Mouse (Mus musculus) bone marrow macrophage, adult 2 months (primary cell): ENCODE results near the gene Slc5a9. TPM values are rescaled to one million over a fixed set of nuclear protein-coding genes. Genes with fewer than 3 reads are reported as not detected.

Source experiments
- H3K27ac ChIP-seq: 2 replicates; pipeline ENCODE4 v1.5.1; 2012; ENCODE audit warnings: low read depth, low read length; ENCODE audit not compliant: insufficient read depth
- H3K4me1 ChIP-seq: 2 replicates; pipeline ENCODE4 v1.6.1; 2012; ENCODE audit warnings: low read length; ENCODE audit not compliant: control insufficient read depth, insufficient read depth
- H3K4me3 ChIP-seq: 2 replicates; pipeline ENCODE4 v1.5.1; 2012; ENCODE audit warnings: mild to moderate bottlenecking, low read length, moderate library complexity; ENCODE audit not compliant: insufficient read depth
- CTCF ChIP-seq: IDR thresholded peaks from 2 replicates; pipeline ENCODE4 v1.5.1; 2012; ENCODE audit warnings: low read depth, mild to moderate bottlenecking, low read length, moderate library complexity
- POLR2A ChIP-seq: IDR thresholded peaks from 2 replicates; pipeline ENCODE4 v1.6.1; 2012; ENCODE audit warnings: mild to moderate bottlenecking, low read depth, low read length, borderline replicate concordance
- polyA plus RNA-seq: library from polyadenylated mRNA; stranded (reverse); fragments of >200 nt; gene quantifications from 2 replicates; pipeline ENCODE4 v1.2.4, GENCODE M21; 2012; ENCODE audit not compliant: missing spikeins, insufficient read depth, insufficient read length

Slc5a9 gene
- polyA plus RNA-seq, 1 experiment = not detected

GRCm38 (mm10) chr4:111880112-111880875, 22.4 kb downstream of the Slc5a9 start:
- TF ChIP-seq CTCF = no peak
- H3K4me3 ChIP-seq = no peak overlapping the region
- H3K4me1 ChIP-seq = no peaks in the 10 kb centered on the region
- H3K27ac ChIP-seq = no peak overlapping the region

- Histone ChIP-seq H3K4me3 (no peak overlapping the region), H3K27ac (no peak overlapping the region), H3K4me1 (no peaks in the 10 kb centered on the region)
- TF ChIP-seq POLR2A (no peak), CTCF (no peak)
Measured at GRCm38 (mm10) chr4:111867743-111868401, 34.8 kb downstream of the Slc5a9 start.

GRCm38 (mm10) chr4:111866701-111867100, 36.0 kb downstream of the Slc5a9 start:
- Histone ChIP-seq H3K4me1 (no peaks in the 10 kb centered on the region), H3K27ac (no peak overlapping the region), H3K4me3 (no peak overlapping the region)
- TF ChIP-seq CTCF = no peak
- no peak for TF ChIP-seq POLR2A

- no peak overlapping the region for H3K4me3 ChIP-seq
- TF ChIP-seq POLR2A (no peak), CTCF (no peak)
- H3K27ac ChIP-seq = no peak overlapping the region
- no peaks in the 10 kb centered on the region for H3K4me1 ChIP-seq
Measured at GRCm38 (mm10) chr4:111852626-111853025, 50.1 kb downstream of the Slc5a9 start.

GRCm38 (mm10) chr4:111838882-111839281, 63.8 kb downstream of the Slc5a9 start:
- no peaks in the 10 kb centered on the region for H3K4me1 ChIP-seq
- H3K27ac ChIP-seq = no peak overlapping the region
- H3K4me3 ChIP-seq = no peak overlapping the region
- no peak for TF ChIP-seq CTCF
- TF ChIP-seq POLR2A = no peak

Other genes with a start within 250 kb of the Slc5a9 start
- 46.9 and 56.2 TPM in 2 replicates for gene Spata6, start 182.9 kb downstream of the Slc5a9 start, polyA plus RNA-seq
- not detected in 2 replicates for gene Skint8, start 16.5 kb upstream of the Slc5a9 start, polyA plus RNA-seq
- gene Skint7, start 70.0 kb upstream of the Slc5a9 start, polyA plus RNA-seq = not detected in 2 replicates
- gene Skint1, start 103.4 kb upstream of the Slc5a9 start, polyA plus RNA-seq = 0.61 TPM in 1 of 2 replicates, not detected in the other
- gene Skint4, start 169.1 kb upstream of the Slc5a9 start, polyA plus RNA-seq = not detected in 2 replicates